Mouse (Mus musculus): ENCODE data around the gene Slc35f4.
"Not testable (repeated sequence)": the region's sequence is repeated elsewhere in the genome, so short reads cannot be mapped to it uniquely, and the experiment has no call there.

The Slc35f4 gene

GRCm38 (mm10) chr14:49278880-49279279 is 247.0 kb downstream of the Slc35f4 start:
- no peak for DNase-seq (ENCODE audit: extremely low spot score)

- not testable (repeated sequence) for DNase-seq (ENCODE audit: extremely low spot score)
Observed at GRCm38 (mm10) chr14:49278479-49278878, 247.4 kb downstream of the Slc35f4 start.

DNA sequence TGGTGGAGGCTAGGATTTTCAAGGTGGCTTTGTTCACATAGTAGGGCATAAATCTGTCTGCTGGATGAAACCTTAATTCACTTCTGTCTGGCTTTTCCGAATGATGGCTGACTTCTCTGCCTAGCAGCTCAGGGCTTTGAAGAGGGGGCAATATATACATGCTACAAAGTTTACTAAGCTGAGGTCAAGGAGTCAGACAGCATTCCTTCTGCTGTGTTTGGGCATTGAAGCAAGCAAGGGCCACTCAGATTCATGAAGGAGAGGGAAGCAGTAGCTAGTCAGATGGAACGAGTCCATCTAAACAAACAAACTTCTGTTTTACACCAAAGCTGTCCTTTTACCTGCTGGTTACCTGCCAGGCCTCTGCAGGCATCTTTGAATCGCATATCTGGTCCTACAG is 248.2 kb downstream of the Slc35f4 start:
- DNase-seq (ENCODE audit: extremely low spot score): no peak

DNA sequence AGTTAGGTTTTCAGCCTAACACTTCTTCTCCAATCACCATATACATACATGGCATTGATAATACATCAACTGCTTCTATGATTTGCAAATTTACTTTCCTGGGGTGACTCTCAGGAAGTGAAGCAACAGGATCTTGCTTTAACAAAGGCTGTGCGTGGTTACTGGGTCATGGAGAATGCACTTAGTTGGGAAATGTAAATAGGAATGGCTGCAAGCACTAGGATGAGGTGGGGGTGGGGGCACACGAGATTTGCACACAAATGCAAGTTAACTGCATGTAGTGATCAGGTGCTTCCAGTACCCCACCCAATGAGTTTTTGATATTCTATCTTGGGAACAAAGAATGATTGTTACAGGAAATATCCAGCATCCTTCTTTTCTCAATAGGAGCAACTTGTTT is 250.5 kb downstream of the Slc35f4 start:
- DNase-seq (ENCODE audit: extremely low spot score): no peak

- no peak for DNase-seq (ENCODE audit: extremely low spot score)
Observed at GRCm38 (mm10) chr14:49265286-49266002, 260.4 kb downstream of the Slc35f4 start.

Measured in embryo, embryonic 9.5 days (tissue).